Mouse (Mus musculus): Measurements from ENCODE around the gene Rhbdf1.

The Rhbdf1 gene

GRCm38 (mm10) chr11:32221951-32222409, at the start of gene Rhbdf1:
Rhbdf1 (minus strand) TSS chr11:32222300.
- no peak for DNase-seq (ENCODE audit: low read depth, low spot score)

GRCm38 (mm10) chr11:32271178-32271577, 49.1 kb upstream of the Rhbdf1 start:
- DNase-seq (ENCODE audit: low read depth, low spot score) = no peak

- no peak for DNase-seq (ENCODE audit: low read depth, low spot score)
Observed at GRCm38 (mm10) chr11:32268952-32269351, 46.9 kb upstream of the Rhbdf1 start.

- no peak for DNase-seq (ENCODE audit: low read depth, low spot score)
Observed at GRCm38 (mm10) chr11:32267964-32268363, 45.9 kb upstream of the Rhbdf1 start.

- DNase-seq (ENCODE audit: low read depth, low spot score) = peak; percentile 92
Observed at GRCm38 (mm10) chr11:32267188-32267884, 45.2 kb upstream of the Rhbdf1 start, which contains the start of gene Nprl3. Nprl3 (minus strand) TSS chr11:32267707.

GRCm38 (mm10) chr11:32266776-32267175, 44.7 kb upstream of the Rhbdf1 start:
- DNase-seq (ENCODE audit: low read depth, low spot score) = no peak

- no peak for DNase-seq (ENCODE audit: low read depth, low spot score)
Observed at GRCm38 (mm10) chr11:32266194-32266593, 44.1 kb upstream of the Rhbdf1 start.

- DNase-seq (ENCODE audit: low read depth, low spot score) = no peak
Observed at GRCm38 (mm10) chr11:32265117-32265738, 43.1 kb upstream of the Rhbdf1 start.

- DNase-seq (ENCODE audit: low read depth, low spot score) = no peak
Observed at GRCm38 (mm10) chr11:32262674-32263415, 40.7 kb upstream of the Rhbdf1 start.

GRCm38 (mm10) chr11:32256566-32256965, 34.5 kb upstream of the Rhbdf1 start:
- no peak for DNase-seq (ENCODE audit: low read depth, low spot score)

- no peak for DNase-seq (ENCODE audit: low read depth, low spot score)
Observed at GRCm38 (mm10) chr11:32256146-32256545, 34.0 kb upstream of the Rhbdf1 start.

GRCm38 (mm10) chr11:32253121-32253520, 31.0 kb upstream of the Rhbdf1 start:
- DNase-seq (ENCODE audit: low read depth, low spot score) = no peak

GRCm38 (mm10) chr11:32250880-32251763, 29.0 kb upstream of the Rhbdf1 start:
- no peak for DNase-seq (ENCODE audit: low read depth, low spot score)

- DNase-seq (ENCODE audit: low read depth, low spot score) = no peak
Observed at GRCm38 (mm10) chr11:32248350-32248749, 26.2 kb upstream of the Rhbdf1 start.

- DNase-seq (ENCODE audit: low read depth, low spot score) = no peak
Observed at GRCm38 (mm10) chr11:32247068-32247467, 25.0 kb upstream of the Rhbdf1 start.

- no peak for DNase-seq (ENCODE audit: low read depth, low spot score)
Observed at GRCm38 (mm10) chr11:32245614-32246013, 23.5 kb upstream of the Rhbdf1 start.

- DNase-seq (ENCODE audit: low read depth, low spot score) = no peak
Observed at GRCm38 (mm10) chr11:32244617-32245016, 22.5 kb upstream of the Rhbdf1 start.

GRCm38 (mm10) chr11:32244064-32244463, 22.0 kb upstream of the Rhbdf1 start:
- DNase-seq (ENCODE audit: low read depth, low spot score) = no peak

GRCm38 (mm10) chr11:32243205-32243955, 21.3 kb upstream of the Rhbdf1 start:
- no peak for DNase-seq (ENCODE audit: low read depth, low spot score)

- DNase-seq (ENCODE audit: low read depth, low spot score) = no peak
Observed at GRCm38 (mm10) chr11:32242209-32242608, 20.1 kb upstream of the Rhbdf1 start.

GRCm38 (mm10) chr11:32241391-32241790, 19.3 kb upstream of the Rhbdf1 start:
- no peak for DNase-seq (ENCODE audit: low read depth, low spot score)
